Mouse (Mus musculus): ENCODE data around the gene Rem2.
A peak's percentile ranks its signal among the peaks of the same experiment; 100 is the strongest.

Gene Rem2

GRCm38 (mm10) chr14:54443712-54444618 is 31.9 kb upstream of the Rem2 start:
- no peak for DNase-seq

- DNase-seq = no peak
Observed at GRCm38 (mm10) chr14:54445476-54445875, 30.4 kb upstream of the Rem2 start.

- no peak for DNase-seq
Observed at GRCm38 (mm10) chr14:54453566-54453965, 22.3 kb upstream of the Rem2 start.

- no peak for DNase-seq
Observed at GRCm38 (mm10) chr14:54454669-54455528, 21.0 kb upstream of the Rem2 start.

- DNase-seq = no peak
Observed at GRCm38 (mm10) chr14:54457907-54458569, 17.9 kb upstream of the Rem2 start.

- DNase-seq = no peak
Observed at GRCm38 (mm10) chr14:54462146-54462545, 13.8 kb upstream of the Rem2 start.

GRCm38 (mm10) chr14:54463108-54463958 is 12.6 kb upstream of the Rem2 start:
- DNase-seq = no peak

- peak; percentile 87 to 89 for DNase-seq
Observed at GRCm38 (mm10) chr14:54463959-54464292, 12.0 kb upstream of the Rem2 start, which contains the start of gene Lrp10. TSS of gene Lrp10 (plus strand) at chr14:54464137.

- DNase-seq = peak; percentile 63 to 67
Observed at GRCm38 (mm10) chr14:54464293-54465005, 11.5 kb upstream of the Rem2 start.

- DNase-seq = no peak
Observed at GRCm38 (mm10) chr14:54471467-54471866, 4.4 kb upstream of the Rem2 start.

GRCm38 (mm10) chr14:54472671-54473070 is 3.2 kb upstream of the Rem2 start:
- peak; percentile 53 to 54 for DNase-seq

- DNase-seq = no peak
Observed at GRCm38 (mm10) chr14:54474744-54475143, 1.2 kb upstream of the Rem2 start.

GRCm38 (mm10) chr14:54477172-54477909 is 1.4 kb downstream of the Rem2 start:
- no peak for DNase-seq

- DNase-seq = no peak
Observed at GRCm38 (mm10) chr14:54479451-54479920, 3.6 kb downstream of the Rem2 start.

GRCm38 (mm10) chr14:54480673-54481072 is 4.8 kb downstream of the Rem2 start:
- DNase-seq = no peak

- no peak for DNase-seq
Observed at GRCm38 (mm10) chr14:54481402-54481801, 5.5 kb downstream of the Rem2 start.

- DNase-seq = peak in 1 of 2 experiments; percentile 32
Observed at GRCm38 (mm10) chr14:54482498-54482897, 6.6 kb downstream of the Rem2 start.

- no peak for DNase-seq
Observed at GRCm38 (mm10) chr14:54485899-54486298, 10.0 kb downstream of the Rem2 start.

- no peak for DNase-seq
Observed at GRCm38 (mm10) chr14:54487732-54488131, 11.8 kb downstream of the Rem2 start.

GRCm38 (mm10) chr14:54488350-54488749 is 12.4 kb downstream of the Rem2 start:
- DNase-seq = no peak
